Mouse (Mus musculus): ENCODE measurements around the gene Ankrd36. TPM values are rescaled to one million over a fixed set of nuclear protein-coding genes. Genes with fewer than 3 reads are reported as not detected.

Gene Ankrd36
- total RNA-seq, 2 experiments from 2014 or later = not detected

- no peak for DNase-seq (ENCODE audit: low spot score in 2 of 2)
These were observed 162.9 kb downstream of the Ankrd36 start for GRCm38 (mm10) chr11:5732401-5732800.

- no peak for DNase-seq (ENCODE audit: low spot score in 2 of 2)
These were observed 164.8 kb downstream of the Ankrd36 start for GRCm38 (mm10) chr11:5734323-5734722.

- no peak for DNase-seq (ENCODE audit: low spot score in 2 of 2)
These were observed 167.7 kb downstream of the Ankrd36 start for GRCm38 (mm10) chr11:5737137-5737536.

Other genes with a start within 250 kb of the Ankrd36 start
- 10 to 100 TPM; 19.9 to 22.3 TPM for gene Znrf3, start 124.8 kb upstream of the Ankrd36 start, total RNA-seq (2021)
- 10 to 100 TPM; 72.9 to 88.1 TPM for gene Xbp1, start 49.0 kb upstream of the Ankrd36 start, total RNA-seq (2021)
- 10 to 100 TPM in 1 of 2 experiments, 1 to 10 TPM in 1; 8.8 to 12.1 TPM for gene Ccdc117, start 27.5 kb upstream of the Ankrd36 start, total RNA-seq (2021)
- gene Mrps24, start 146.0 kb downstream of the Ankrd36 start, total RNA-seq (2021) = 10 to 100 TPM; 73.1 to 76.8 TPM
- gene Urgcp, start 192.7 kb downstream of the Ankrd36 start, total RNA-seq (2021) = 10 to 100 TPM; 54.2 to 67.8 TPM
- 10 to 100 TPM; 83.4 to 86.0 TPM for gene Dbnl, start 218.8 kb downstream of the Ankrd36 start, total RNA-seq (2021)
- gene Pgam2, start 234.0 kb downstream of the Ankrd36 start, total RNA-seq (2021) = 10 to 100 TPM; 12.8 to 14.0 TPM

Measured in layer of hippocampus, postnatal 14 days (tissue).